Mouse (Mus musculus) Patski (cell line): ENCODE measurements around the gene Itgb3bp. TPM values are rescaled to one million over a fixed set of nuclear protein-coding genes. Genes with fewer than 3 reads are reported as not detected.

ENCODE experiments used
- ATAC-seq: fragments of 100-300 bp; one replicate; pipeline ENCODE4 v1.8.0; 2021
- CTCF ChIA-PET: fragments of 350-600 bp; sonication (Branson Sonifier 250); formaldehyde crosslinking; loops from one replicate; lab custom pipeline; 2022; ENCODE audit warnings: inconsistent platforms; lab: Charles Lee
- POLR2A ChIA-PET: fragments of 350-600 bp; sonication (Branson Sonifier 250); formaldehyde crosslinking; loops from one replicate; lab custom pipeline; 2022; ENCODE audit warnings: antibody characterized with exemption, inconsistent platforms; lab: Charles Lee
- DNase-seq: peaks from one replicate; pipeline ENCODE4 v3.0.0-alpha.2; 2011; ENCODE audit warnings: low read depth, low spot score
- H3K27me3 ChIP-seq: fragments of 371-371 bp; one replicate; pipeline ENCODE4 v1.5.1; 2021
- CTCF ChIP-seq: fragments of 100-300 bp; IDR thresholded peaks from one replicate; pipeline ENCODE4 v1.5.1; 2021
- in situ Hi-C: fragments of 300-500 bp; cut with MboI; formaldehyde crosslinking; loops from 3 replicates; pipeline ENCODE4 v1.11.1; 2018; ENCODE audit warnings: low pct_unique_long_range_greater_than_20kb, mixed read lengths
- polyA plus RNA-seq: library from polyadenylated mRNA; unstranded; gene quantifications from one replicate; pipeline ENCODE4 v1.2.3, GENCODE M21; 2021

The Itgb3bp gene
- polyA plus RNA-seq, 1 experiment from 2014 or later: 4.3 TPM

GRCm38 (mm10) chr4:99752426-99752825 lies 177.2 kb downstream of the Itgb3bp start:
- TF ChIP-seq CTCF: no peak
- ATAC-seq (no peak), DNase-seq (no peak)
- in situ Hi-C loops: no loop called here
- POLR2A ChIA-PET: no interaction called here
- CTCF ChIA-PET: interaction anchor here (1.2 to 1.3 kb wide), 2 partner anchors 9 to 17 kb away, joined by 4 to 6 read pairs; no protein-coding TSS in a partner anchor
- H3K27me3 ChIP-seq: no peaks in the 10 kb centered on the region

- CTCF ChIA-PET: no interaction called here
- in situ Hi-C loops: no loop called here
- no peak for TF ChIP-seq CTCF
- no peaks in the 10 kb centered on the region for H3K27me3 ChIP-seq
- ATAC-seq (no peak), DNase-seq (no peak)
- POLR2A ChIA-PET: no interaction called here
These were observed 189.8 kb downstream of the Itgb3bp start for GRCm38 (mm10) chr4:99739836-99740235.

GRCm38 (mm10) chr4:99725914-99726451 lies 203.6 kb downstream of the Itgb3bp start:
- no peak for TF ChIP-seq CTCF
- in situ Hi-C loops: no loop called here
- no peaks in the 10 kb centered on the region for H3K27me3 ChIP-seq
- ATAC-seq: no peak
- ChIA-PET POLR2A (no interaction called here), CTCF (no interaction called here)
- no peak for DNase-seq

- DNase-seq: no peak
- ChIA-PET CTCF (no interaction called here), POLR2A (no interaction called here)
- no peaks in the 10 kb centered on the region for H3K27me3 ChIP-seq
- in situ Hi-C loops: no loop called here
- ATAC-seq: no peak
- TF ChIP-seq CTCF: no peak
These were observed 205.3 kb downstream of the Itgb3bp start for GRCm38 (mm10) chr4:99724331-99724730.

GRCm38 (mm10) chr4:99717905-99718304 lies 211.7 kb downstream of the Itgb3bp start:
- in situ Hi-C loops: no loop called here
- no peak for ATAC-seq
- POLR2A ChIA-PET: interaction anchor here (0.6 kb wide), 1 partner anchor 50 kb away, joined by 3 read pairs; no protein-coding TSS in a partner anchor
- no peak for DNase-seq
- no peaks in the 10 kb centered on the region for H3K27me3 ChIP-seq
- CTCF ChIA-PET: no interaction called here
- TF ChIP-seq CTCF: no peak

GRCm38 (mm10) chr4:99715783-99716416 lies 213.7 kb downstream of the Itgb3bp start:
- peak; percentile 28 for ATAC-seq
- no peaks in the 10 kb centered on the region for H3K27me3 ChIP-seq
- CTCF ChIA-PET: interaction anchor here (1.2 kb wide), 1 partner anchor 55 kb away, joined by 5 read pairs; no protein-coding TSS in a partner anchor
- TF ChIP-seq CTCF: no peak
- DNase-seq: no peak
- POLR2A ChIA-PET: no interaction called here
- in situ Hi-C loops: no loop called here

Other genes with a start within 250 kb of the Itgb3bp start
- 13.8 TPM for gene Alg6, start 214.1 kb downstream of the Itgb3bp start, polyA plus RNA-seq
- 22.7 TPM for gene Efcab7, start 100.6 kb downstream of the Itgb3bp start, polyA plus RNA-seq
- gene Pgm1, start 399 bp downstream of the Itgb3bp start, polyA plus RNA-seq: 74.9 TPM
- 2.8 TPM for gene Ror1, start 166.0 kb upstream of the Itgb3bp start, polyA plus RNA-seq